8 mouse cellular contexts compared by ENCODE assay signal in genomic region chr19:5475069-5475714, GRCm38 (mm10). TPM values are rescaled to one million over a fixed set of nuclear protein-coding genes. Genes with fewer than 3 reads are reported as not detected.
DNase-seq lines count a peak whose midpoint lies in the region; ATAC-seq and TF ChIP-seq lines count a peak whose summit lies in the region.

No protein-coding gene starts in this region.

- H3K36me3 ChIP-seq in kidney, adult 2 months (ENCODE audit: control insufficient read depth, insufficient read depth, low read length): no peaks in the 10 kb centered on the region
- peaks cover 14% of the 10 kb centered on the region; the same call in 1 of the 2 replicates for H3K36me3 ChIP-seq in forebrain, postnatal 0 days (ENCODE audit: insufficient read depth)
- no peaks in the 10 kb centered on the region for H3K36me3 ChIP-seq in liver, embryonic 14.5 days (replicated peaks; ENCODE audit: control insufficient read depth, insufficient read depth, low read depth)

- DNase-seq in kidney, adult 2 months: no peak
- no peak for DNase-seq in kidney, postnatal 25 days
- DNase-seq in forebrain, postnatal 0 days: no peak
- no peak for DNase-seq in liver, embryonic 14.5 days (ENCODE audit: low read depth in 3 of 3, low spot score in 3 of 3)
- no peak for DNase-seq in left cerebral cortex, adult 8-10 months (ENCODE audit: low spot score in 2 of 2)
- DNase-seq in frontal cortex, postnatal 14 days (ENCODE audit: low spot score in 2 of 2): no peak
- no peak for DNase-seq in testis, postnatal 10 days (ENCODE audit: low spot score)

- H3K27ac ChIP-seq in kidney, adult 2 months (ENCODE audit: insufficient read depth, low read depth, low read length): peak overlapping the region; percentile 36; the same call in 1 of the 2 replicates
- no peak overlapping the region for H3K27ac ChIP-seq in bone marrow macrophage, adult 2 months (ENCODE audit: insufficient read depth, low read depth, low read length)
- H3K27ac ChIP-seq in forebrain, postnatal 0 days (ENCODE audit: low read depth, low read length): peak overlapping the region; percentile 59
- H3K27ac ChIP-seq in liver, embryonic 14.5 days: no peak overlapping the region

- no peaks in the 10 kb centered on the region for H3K4me1 ChIP-seq in kidney, adult 2 months (ENCODE audit: control insufficient read depth, insufficient read depth, low read length)
- 0 out of 2 replicates have a peak, but pooled peaks cover 2% of the 10 kb centered on the region for H3K4me1 ChIP-seq in bone marrow macrophage, adult 2 months (ENCODE audit: control insufficient read depth, insufficient read depth, low read length)
- peaks cover 6% of the 10 kb centered on the region; the same call in 1 of the 2 replicates for H3K4me1 ChIP-seq in forebrain, postnatal 0 days (ENCODE audit: insufficient read depth)
- H3K4me1 ChIP-seq in liver, embryonic 14.5 days (replicated peaks; ENCODE audit: control insufficient read depth in 2 of 2, insufficient read depth in 2 of 2, low read length in 1 of 2): peaks cover 0 to 2% of the 10 kb centered on the region in 2 experiments; a peak in 1 of 4 replicates

- H3K4me3 ChIP-seq in kidney, adult 2 months (ENCODE audit: insufficient read depth, low read depth, low read length): peak overlapping the region; percentile 46
- H3K4me3 ChIP-seq in bone marrow macrophage, adult 2 months (ENCODE audit: insufficient read depth, low read length): peak overlapping the region; percentile 42
- peak overlapping the region; percentile 56 for H3K4me3 ChIP-seq in forebrain, postnatal 0 days (ENCODE audit: low read depth, low read length)
- H3K4me3 ChIP-seq in liver, embryonic 14.5 days (ENCODE audit: insufficient read depth in 1 of 2, low read depth in 2 of 2, low read length in 2 of 2): peak overlapping the region; percentile 39 to 42

- H3K9me3 ChIP-seq in forebrain, postnatal 0 days (ENCODE audit: low read length): no peaks in the 10 kb centered on the region
- H3K9me3 ChIP-seq in liver, embryonic 14.5 days (ENCODE audit: control insufficient read depth, low read length): no peaks in the 10 kb centered on the region

- H3K27me3 ChIP-seq in kidney, adult 2 months (replicated peaks; ENCODE audit: control insufficient read depth, insufficient read depth, low read length): no peaks in the 10 kb centered on the region
- no peaks in the 10 kb centered on the region for H3K27me3 ChIP-seq in forebrain, postnatal 0 days (ENCODE audit: insufficient read depth, low read length)
- peaks cover 28% of the 10 kb centered on the region for H3K27me3 ChIP-seq in liver, embryonic 14.5 days (ENCODE audit: control insufficient read depth, insufficient read depth, low read length)

- no peak for TF ChIP-seq EP300 in liver, embryonic 14.5 days (IDR thresholded peaks at IDR 0.05; ENCODE audit: low read depth)

- peak overlapping the region; percentile 76 for H3K9ac ChIP-seq in forebrain, postnatal 0 days
- no peak overlapping the region for H3K9ac ChIP-seq in liver, embryonic 14.5 days (replicated peaks)

- no peak for TF ChIP-seq POLR2A in kidney, adult 2 months (IDR thresholded peaks at IDR 0.05; ENCODE audit: low read depth, low read length)
- no peak for TF ChIP-seq POLR2A in bone marrow macrophage, adult 2 months (IDR thresholded peaks at IDR 0.05; ENCODE audit: borderline replicate concordance, low read depth, low read length)

- H3K4me2 ChIP-seq in forebrain, postnatal 0 days (ENCODE audit: low read depth): peak overlapping the region; percentile 97
- H3K4me2 ChIP-seq in liver, embryonic 14.5 days (ENCODE audit: low read depth): peak overlapping the region; percentile 70

- peak; percentile 21 for ATAC-seq in forebrain, postnatal 0 days
- no peak for ATAC-seq in liver, embryonic 14.5 days (ENCODE audit: insufficient read depth)

- TF ChIP-seq CTCF in kidney, adult 2 months (conservative IDR thresholded peaks at IDR 0.05; ENCODE audit: insufficient read depth, insufficient read length, low read depth, low read length): no peak
- no peak for TF ChIP-seq CTCF in bone marrow macrophage, adult 2 months (IDR thresholded peaks at IDR 0.05; ENCODE audit: low read depth, low read length)
- no peak for TF ChIP-seq CTCF in forebrain, postnatal 0 days (IDR thresholded peaks at IDR 0.05; ENCODE audit: low read depth)
- no peak for TF ChIP-seq CTCF in liver, embryonic 14.5 days (IDR thresholded peaks at IDR 0.05; ENCODE audit: low read depth)

- WGBS in kidney, adult 2 months: 39% methylated on average over 13 of the region's 13 CpGs
- whole genome bisulfite sequencing in forebrain, postnatal 0 days: 19% methylated on average over 13 of the region's 13 CpGs
- WGBS in liver, embryonic 14.5 days (ENCODE audit: insufficient replicate concordance): 46% methylated on average over 13 of the region's 13 CpGs

RNA-seq across cellular contexts. Expression of gene Efemp2, which starts 1.4 kb away (rescaled TPM):
- polyA plus RNA-seq in kidney, adult 2 months (2012; rRNA removed): 43.6 and 50.8 TPM in 2 replicates
- 9.1 and 11.3 TPM in 2 replicates for polyA plus RNA-seq in bone marrow macrophage, adult 2 months (2012; ENCODE audit: insufficient read depth, insufficient read length, missing spikeins)
- 25.9 and 26.4 TPM in 2 replicates for total RNA-seq in forebrain, postnatal 0 days (2014; rRNA removed)
- 27.2 and 35.0 TPM in 2 replicates for polyA plus RNA-seq in forebrain, postnatal 0 days (2015; fragmentation: Nextera tagmentation; extraction: Ambion mirVana)
- polyA plus RNA-seq in liver, embryonic 14.5 days (2012; rRNA removed): 11.4 and 17.5 TPM in 2 replicates
- polyA plus RNA-seq in liver, embryonic 14.5 days (2014; fragmentation: Nextera tagmentation; extraction: Ambion mirVana): 11.4 and 11.6 TPM in 2 replicates
- 10 to 100 TPM; 16.0 to 21.9 (median 18.7) TPM for total RNA-seq in left cerebral cortex, adult 8-10 months (2022)

RNA-seq across cellular contexts. Expression of gene Ctsw, which starts 6.9 kb away (rescaled TPM):
- polyA plus RNA-seq in kidney, adult 2 months (2012; rRNA removed): 1.1 and 4.7 TPM in 2 replicates
- polyA plus RNA-seq in bone marrow macrophage, adult 2 months (2012; ENCODE audit: insufficient read depth, insufficient read length, missing spikeins): not detected in 2 replicates
- 1.0 and 1.7 TPM in 2 replicates for total RNA-seq in forebrain, postnatal 0 days (2014; rRNA removed)
- 2.3 and 2.5 TPM in 2 replicates for polyA plus RNA-seq in forebrain, postnatal 0 days (2015; fragmentation: Nextera tagmentation; extraction: Ambion mirVana)
- polyA plus RNA-seq in liver, embryonic 14.5 days (2012; rRNA removed): 0.27 and 0.37 TPM in 2 replicates
- polyA plus RNA-seq in liver, embryonic 14.5 days (2014; fragmentation: Nextera tagmentation; extraction: Ambion mirVana): 0.21 and 0.25 TPM in 2 replicates
- total RNA-seq in left cerebral cortex, adult 8-10 months (2022): 1 to 10 TPM in 1 of 4 experiments, under 1 TPM in 3; 0.30 to 1.0 (median 0.46) TPM

RNA-seq across cellular contexts. Expression of gene Mus81, which starts 13.0 kb away (rescaled TPM):
- 29.8 and 35.1 TPM in 2 replicates for polyA plus RNA-seq in kidney, adult 2 months (2012; rRNA removed)
- 16.7 and 19.8 TPM in 2 replicates for polyA plus RNA-seq in bone marrow macrophage, adult 2 months (2012; ENCODE audit: insufficient read depth, insufficient read length, missing spikeins)
- 51.5 and 54.8 TPM in 2 replicates for total RNA-seq in forebrain, postnatal 0 days (2014; rRNA removed)
- 29.4 and 32.6 TPM in 2 replicates for polyA plus RNA-seq in forebrain, postnatal 0 days (2015; fragmentation: Nextera tagmentation; extraction: Ambion mirVana)
- polyA plus RNA-seq in liver, embryonic 14.5 days (2012; rRNA removed): 11.3 and 11.4 TPM in 2 replicates
- polyA plus RNA-seq in liver, embryonic 14.5 days (2014; fragmentation: Nextera tagmentation; extraction: Ambion mirVana): 13.8 and 15.6 TPM in 2 replicates
- 10 to 100 TPM; 29.7 to 36.3 (median 35.4) TPM for total RNA-seq in left cerebral cortex, adult 8-10 months (2022)

RNA-seq across cellular contexts. Expression of gene Fibp, which starts 14.8 kb away (rescaled TPM):
- 99.5 and 117 TPM in 2 replicates for polyA plus RNA-seq in kidney, adult 2 months (2012; rRNA removed)
- polyA plus RNA-seq in bone marrow macrophage, adult 2 months (2012; ENCODE audit: insufficient read depth, insufficient read length, missing spikeins): 69.7 and 70.6 TPM in 2 replicates
- total RNA-seq in forebrain, postnatal 0 days (2014; rRNA removed): 116 and 125 TPM in 2 replicates
- 175 and 180 TPM in 2 replicates for polyA plus RNA-seq in forebrain, postnatal 0 days (2015; fragmentation: Nextera tagmentation; extraction: Ambion mirVana)
- polyA plus RNA-seq in liver, embryonic 14.5 days (2012; rRNA removed): 19.1 and 22.9 TPM in 2 replicates
- polyA plus RNA-seq in liver, embryonic 14.5 days (2014; fragmentation: Nextera tagmentation; extraction: Ambion mirVana): 20.8 and 30.6 TPM in 2 replicates
- 100 to 1,000 TPM in 1 of 4 experiments, 10 to 100 TPM in 3; 89.0 to 124 (median 93.6) TPM for total RNA-seq in left cerebral cortex, adult 8-10 months (2022)

RNA-seq across cellular contexts. Expression of gene Cfl1, which starts 15.1 kb away (rescaled TPM):
- 395 and 413 TPM in 2 replicates for polyA plus RNA-seq in kidney, adult 2 months (2012; rRNA removed)
- polyA plus RNA-seq in bone marrow macrophage, adult 2 months (2012; ENCODE audit: insufficient read depth, insufficient read length, missing spikeins): 1,898 and 2,021 TPM in 2 replicates
- 1,402 and 1,611 TPM in 2 replicates for total RNA-seq in forebrain, postnatal 0 days (2014; rRNA removed)
- polyA plus RNA-seq in forebrain, postnatal 0 days (2015; fragmentation: Nextera tagmentation; extraction: Ambion mirVana): 4,218 and 4,770 TPM in 2 replicates
- 432 and 443 TPM in 2 replicates for polyA plus RNA-seq in liver, embryonic 14.5 days (2012; rRNA removed)
- 1,304 and 1,332 TPM in 2 replicates for polyA plus RNA-seq in liver, embryonic 14.5 days (2014; fragmentation: Nextera tagmentation; extraction: Ambion mirVana)
- total RNA-seq in left cerebral cortex, adult 8-10 months (2022): 1,000 to 10,000 TPM; 1,338 to 1,440 (median 1,412) TPM

Comparison
In these comparisons a context has a peak if more than half of its experiments do, and no peak if none do; other contexts are left out.
1. H3K27ac ChIP-seq: peak in kidney, adult 2 months (single experiment) and forebrain, postnatal 0 days (single experiment); none in bone marrow macrophage, adult 2 months (single experiment) and liver, embryonic 14.5 days (single experiment).
2. Peak in every context shown above with its lines, with median percentiles within 50 percentile points of each other: H3K4me3 ChIP-seq.